Mouse (Mus musculus): ENCODE measurements around the gene Plekhm2.

Plekhm2 gene

GRCm38 (mm10) chr4:141631250-141631649, 33.4 kb downstream of the Plekhm2 start:
- DNase-seq (ENCODE audit: low spot score) = no peak

DNA sequence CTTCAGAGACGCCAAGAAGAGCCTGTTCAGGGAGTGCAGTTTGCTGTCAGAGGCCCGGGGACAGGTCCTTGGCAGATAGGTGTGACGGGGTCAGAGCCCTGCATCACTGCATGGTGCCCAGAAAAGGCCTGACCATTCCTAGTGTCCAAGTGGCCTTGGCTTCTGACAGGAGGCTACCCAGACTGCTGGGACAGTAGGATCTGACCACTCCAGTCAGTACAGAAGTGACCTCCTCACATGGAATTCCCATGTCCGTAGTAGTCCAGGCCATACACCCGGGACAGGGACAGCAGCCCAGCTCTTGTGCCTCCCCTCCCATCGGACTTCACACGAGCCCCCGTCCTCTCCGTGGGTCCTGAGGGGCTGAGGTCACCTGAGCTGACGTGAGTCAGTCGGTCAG, 34.7 kb downstream of the Plekhm2 start:
- DNase-seq (ENCODE audit: low spot score) = no peak

DNA sequence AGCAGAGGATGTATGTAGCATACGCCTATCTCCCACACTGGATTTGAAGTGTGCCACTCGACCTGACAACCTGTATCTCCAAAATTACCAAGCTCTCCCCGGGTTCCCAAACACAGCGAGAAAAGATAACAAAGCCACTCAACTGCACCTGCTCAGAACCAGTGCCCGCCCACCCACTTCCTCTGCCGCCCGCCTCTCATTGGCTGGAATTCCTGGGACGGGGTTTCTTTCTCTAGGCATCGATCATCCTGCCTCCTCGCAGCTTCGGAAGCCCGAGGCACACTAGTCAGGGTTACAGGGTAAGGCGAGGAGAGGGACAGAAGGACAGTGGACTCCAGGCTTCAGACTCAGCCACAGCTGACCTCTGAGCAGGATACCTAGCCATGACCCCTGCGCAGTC, 36.0 kb downstream of the Plekhm2 start:
- DNase-seq (ENCODE audit: low spot score) = no peak

- DNase-seq (ENCODE audit: low spot score) = no peak
These were observed 37.2 kb downstream of the Plekhm2 start for GRCm38 (mm10) chr4:141627502-141627901.

DNA sequence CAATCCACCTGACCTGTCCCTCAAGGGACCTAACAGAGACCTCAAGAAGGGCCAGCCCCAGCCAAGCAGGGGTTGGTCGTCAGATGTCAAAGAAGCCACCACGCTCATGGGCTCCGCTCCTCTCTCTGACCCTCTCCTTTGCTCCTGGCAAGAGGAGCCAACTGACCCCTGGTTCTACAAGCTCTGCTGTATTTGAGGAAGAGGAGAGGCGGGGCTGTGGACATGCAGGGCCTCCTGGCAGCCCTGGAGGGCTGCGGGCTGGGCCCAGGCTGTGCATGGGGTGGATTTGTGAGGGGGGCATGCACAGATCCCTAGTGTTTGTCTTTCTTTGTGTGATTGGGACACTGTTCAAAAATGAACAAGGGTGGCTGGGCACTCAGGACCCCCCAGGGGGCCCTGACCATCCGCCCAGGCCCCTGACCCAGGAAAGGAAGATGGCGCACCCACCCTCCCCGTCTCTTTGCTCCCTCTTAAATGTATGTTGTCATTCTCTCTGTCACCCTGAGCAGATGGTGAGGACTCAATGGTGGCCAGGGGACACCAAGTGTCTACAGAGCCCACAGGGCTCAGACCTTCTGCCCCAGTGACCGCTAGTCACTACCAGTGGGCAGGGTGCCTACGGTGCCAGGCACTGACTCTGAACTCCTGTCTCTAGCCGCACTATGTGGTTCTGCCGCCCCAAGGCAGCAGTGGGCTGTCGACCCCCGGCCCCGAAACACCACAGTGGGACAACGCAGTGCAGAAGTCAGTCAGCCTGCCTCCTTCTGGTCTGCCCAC, 38.7 kb downstream of the Plekhm2 start:
- DNase-seq (ENCODE audit: low spot score) = no peak

DNA sequence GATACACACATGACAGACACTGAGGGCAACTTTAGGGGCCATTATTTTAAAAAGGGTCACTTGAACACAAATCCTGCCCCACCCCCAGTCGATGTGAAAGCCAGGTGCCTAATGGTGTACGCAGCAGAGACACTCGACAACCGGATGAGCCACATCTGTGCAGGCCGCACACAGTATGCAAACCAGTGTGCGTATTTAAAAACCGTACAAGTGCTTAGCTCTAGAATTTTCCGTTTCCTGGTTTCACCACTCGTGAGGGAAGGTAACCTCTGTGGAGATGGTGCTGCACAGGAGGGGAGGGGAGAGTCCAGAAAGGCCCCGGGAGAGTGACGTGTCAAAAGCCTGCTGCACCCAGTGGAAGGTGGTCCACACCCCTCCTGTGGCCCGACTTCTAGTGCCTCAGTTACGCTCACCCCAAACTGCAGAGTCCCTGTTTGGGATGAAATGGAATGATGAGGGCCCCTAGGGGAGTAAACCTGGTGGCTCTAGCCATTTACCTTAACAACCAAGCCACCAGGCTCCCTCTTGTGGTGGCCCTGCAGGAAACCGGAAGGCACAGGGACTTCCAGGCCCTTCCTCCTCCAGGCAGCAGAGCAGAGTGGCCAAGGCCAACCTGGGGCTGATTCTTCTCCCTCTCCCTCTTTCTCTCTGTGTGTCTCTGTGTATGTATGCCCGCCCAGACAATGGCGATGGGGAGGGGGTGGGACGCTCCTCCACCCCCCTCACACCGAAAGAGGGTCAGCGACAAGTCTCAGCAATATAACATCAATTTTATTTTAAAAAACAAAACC, 39.5 kb downstream of the Plekhm2 start:
- DNase-seq (ENCODE audit: low spot score) = no peak

DNA sequence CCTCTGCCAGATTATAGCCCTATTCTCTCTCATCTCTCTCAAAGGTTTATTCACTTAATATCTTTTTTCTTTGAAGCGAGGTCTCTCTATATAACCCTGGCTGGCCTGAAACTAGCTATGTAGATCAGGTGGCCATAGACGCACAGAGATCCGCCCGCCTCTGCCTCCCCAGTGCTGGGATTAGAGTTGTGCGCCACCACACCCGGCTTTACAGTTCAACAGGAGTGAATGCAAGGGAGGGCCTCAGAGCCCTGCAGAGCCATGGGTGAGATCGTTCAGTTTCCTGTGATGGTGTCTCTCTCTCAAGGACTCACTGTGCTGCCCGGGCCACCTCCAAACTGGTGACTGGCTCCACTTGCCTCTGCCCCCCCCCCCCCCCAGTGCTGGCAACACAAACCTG, 40.6 kb downstream of the Plekhm2 start:
- DNase-seq (ENCODE audit: low spot score) = no peak

DNA sequence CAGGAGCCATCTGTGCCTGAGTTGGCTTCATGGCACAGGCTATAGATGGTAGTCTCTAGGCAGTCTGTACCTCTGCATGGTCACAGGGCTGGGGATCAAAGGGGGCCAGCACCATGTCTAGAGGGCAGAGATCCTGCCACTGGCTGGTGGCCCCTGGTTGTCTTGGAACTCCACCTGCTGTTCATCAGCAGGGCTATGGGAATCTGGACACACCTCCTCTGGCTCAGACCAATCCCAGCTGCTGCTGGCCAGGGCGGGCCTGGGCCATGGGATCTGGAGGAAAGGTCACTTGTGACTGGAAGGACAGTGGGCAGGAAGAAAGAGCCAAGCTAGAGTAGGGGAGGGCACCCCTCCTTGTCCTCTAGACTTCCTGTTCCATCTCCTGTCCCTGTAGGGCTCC, 41.0 kb downstream of the Plekhm2 start, which contains the start of gene Slc25a34:
Gene Slc25a34, minus strand, starts transcription at position 156 of the 400 bp plus-strand sequence.
- DNase-seq (ENCODE audit: low spot score) = no peak

DNA sequence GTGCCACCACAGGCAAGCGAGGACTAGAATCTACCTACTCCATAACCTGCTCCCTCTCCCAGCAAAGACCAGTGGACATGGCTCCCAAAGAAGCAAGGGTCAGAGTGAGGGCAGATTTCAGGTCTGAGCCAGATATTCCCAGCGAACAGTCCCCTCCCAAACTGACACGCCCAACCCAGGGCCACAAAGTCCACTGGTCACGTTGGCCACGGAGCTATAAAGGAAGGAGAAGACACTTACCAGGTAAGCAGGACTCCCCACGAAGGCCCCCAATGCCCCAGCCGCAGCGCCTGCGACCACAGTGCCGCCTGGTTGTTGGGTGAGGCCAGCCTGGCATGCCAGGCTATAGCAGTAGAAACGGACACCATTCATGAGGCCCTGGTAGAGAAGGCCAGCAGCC, 41.7 kb downstream of the Plekhm2 start:
- no peak for DNase-seq (ENCODE audit: low spot score)

- DNase-seq (ENCODE audit: low spot score) = no peak
These were observed 42.1 kb downstream of the Plekhm2 start for GRCm38 (mm10) chr4:141622580-141622979.

DNA sequence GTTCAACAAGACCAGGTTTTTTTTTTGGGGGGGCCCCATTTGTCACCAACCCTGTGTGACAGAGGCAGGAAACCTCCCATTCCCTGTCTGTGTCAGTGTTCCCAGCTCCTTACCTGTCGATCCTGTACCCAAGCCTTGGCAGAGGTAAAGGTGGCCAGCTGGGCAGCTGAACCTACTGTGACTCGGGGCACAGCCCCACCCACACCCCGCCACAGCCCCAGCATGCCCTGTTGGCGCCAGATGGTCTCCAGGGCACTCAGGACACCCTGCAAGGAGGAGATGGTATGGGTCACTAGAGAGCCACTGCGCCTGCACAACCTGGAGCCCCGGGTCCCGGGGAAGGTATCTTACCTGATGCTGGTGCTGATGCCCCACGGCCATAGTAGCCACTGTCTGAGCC, 42.6 kb downstream of the Plekhm2 start:
- DNase-seq (ENCODE audit: low spot score) = no peak

- DNase-seq (ENCODE audit: low spot score) = no peak
These were observed 43.4 kb downstream of the Plekhm2 start for GRCm38 (mm10) chr4:141621297-141621696.

- DNase-seq (ENCODE audit: low spot score) = no peak
These were observed 45.3 kb downstream of the Plekhm2 start for GRCm38 (mm10) chr4:141619299-141619883.

GRCm38 (mm10) chr4:141618565-141619243, 46.0 kb downstream of the Plekhm2 start, which contains the start of gene Tmem82:
TSS of gene Tmem82 (minus strand) at chr4:141618633.
- no peak for DNase-seq (ENCODE audit: low spot score)

DNA sequence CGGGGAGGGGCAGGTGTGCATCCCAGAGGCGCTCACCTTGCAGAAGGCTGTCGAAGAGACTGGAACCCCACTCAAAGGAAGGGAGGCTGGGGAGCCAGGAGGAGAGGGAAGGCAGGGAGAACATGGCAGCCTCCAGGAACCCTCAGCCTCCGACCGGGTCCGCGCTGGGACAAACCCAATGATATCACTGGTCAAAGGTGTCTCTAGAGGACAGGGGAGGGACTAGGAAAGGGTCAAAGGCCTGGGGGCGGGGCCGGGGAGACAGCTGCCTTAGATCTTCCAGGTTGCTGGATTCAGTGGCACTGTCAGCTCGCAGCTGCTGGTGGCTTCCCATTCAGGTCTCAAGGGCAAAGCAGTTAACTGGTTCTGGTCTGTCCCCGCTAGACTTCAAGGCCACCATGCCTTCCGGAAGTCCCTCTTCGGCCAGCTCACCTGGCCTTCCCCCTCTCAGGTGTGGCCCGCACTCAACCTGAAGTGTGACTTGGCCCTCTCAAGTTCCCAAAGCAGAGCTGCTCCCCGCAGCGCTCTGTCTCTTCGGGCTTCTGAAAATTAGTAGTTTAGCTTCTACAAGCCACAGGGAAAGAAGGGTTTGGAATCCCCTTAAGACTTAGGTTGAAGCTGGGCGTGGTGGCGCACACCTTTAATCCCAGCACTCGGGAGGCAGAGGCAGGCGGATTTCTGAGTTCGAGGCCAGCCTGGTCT, 46.7 kb downstream of the Plekhm2 start:
- no peak for DNase-seq (ENCODE audit: low spot score)

GRCm38 (mm10) chr4:141617299-141617698, 47.4 kb downstream of the Plekhm2 start:
- DNase-seq (ENCODE audit: low spot score) = peak; percentile 75

- DNase-seq (ENCODE audit: low spot score) = no peak
These were observed 47.9 kb downstream of the Plekhm2 start for GRCm38 (mm10) chr4:141616811-141617210.

- no peak for DNase-seq (ENCODE audit: low spot score)
These were observed 49.8 kb downstream of the Plekhm2 start for GRCm38 (mm10) chr4:141614946-141615345.

DNA sequence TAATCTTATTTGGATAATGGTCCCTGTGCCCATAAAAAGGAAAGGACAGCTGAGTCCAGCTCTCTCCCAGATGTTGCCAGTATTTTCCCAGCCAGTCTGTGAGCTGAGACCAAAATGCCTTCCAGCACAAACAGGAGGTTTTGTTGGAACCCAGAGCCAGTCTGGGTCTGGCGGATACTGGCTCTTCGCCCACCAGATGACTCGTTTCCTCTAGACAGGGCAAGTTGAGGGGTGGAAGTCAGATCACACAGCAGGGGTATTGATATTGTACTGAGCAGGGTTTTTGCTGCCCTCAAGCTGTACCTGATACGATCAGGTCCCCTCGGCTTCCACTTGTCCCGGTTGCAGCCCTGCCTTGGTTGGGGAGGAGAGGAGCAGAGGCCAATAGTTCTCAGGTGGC, 55.2 kb downstream of the Plekhm2 start:
- no peak for DNase-seq (ENCODE audit: low spot score)

DNA sequence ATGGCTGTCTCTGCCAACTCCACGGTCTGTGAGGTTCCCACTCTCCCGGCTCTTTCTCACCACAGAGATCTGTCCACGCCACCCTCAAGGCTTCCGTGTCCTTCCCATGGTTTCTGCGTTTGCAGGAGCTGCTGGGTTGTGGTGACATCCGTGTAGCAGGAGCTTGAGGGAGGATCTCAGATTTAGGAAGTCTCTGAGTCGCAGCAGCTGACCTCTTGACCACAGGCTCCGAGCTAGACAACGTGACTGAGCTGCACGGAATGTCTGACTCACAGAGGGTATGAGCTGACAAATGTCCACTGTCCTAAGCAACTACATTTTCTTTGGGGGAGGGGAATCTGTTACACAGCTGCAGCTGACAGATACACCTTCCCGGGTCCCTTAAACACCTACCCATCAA, 58.8 kb downstream of the Plekhm2 start, which contains the start of gene Fblim1:
Gene Fblim1, minus strand, starts transcription at position 236 of the 400 bp plus-strand sequence.
- no peak for DNase-seq (ENCODE audit: low spot score)

DNA sequence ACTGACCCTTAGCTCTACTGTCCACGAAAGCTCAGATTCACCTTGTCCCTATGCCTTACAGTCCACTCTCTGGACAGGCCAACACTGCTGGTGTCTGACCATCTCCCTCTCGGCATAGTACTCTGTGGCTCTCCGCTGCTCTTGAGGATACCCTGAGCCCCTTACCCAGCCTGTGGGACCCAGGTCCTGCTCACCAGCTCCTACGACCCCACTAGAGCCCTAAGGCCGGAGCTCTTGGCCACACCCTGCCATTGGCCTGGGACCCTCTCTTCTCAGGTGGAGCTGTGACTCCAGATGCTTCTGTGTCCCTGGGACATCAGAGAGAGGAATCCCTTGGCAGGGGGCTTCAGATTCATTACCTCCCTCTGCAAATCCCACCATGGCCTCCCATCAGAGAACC, 59.3 kb downstream of the Plekhm2 start:
- no peak for DNase-seq (ENCODE audit: low spot score)

- no peak for DNase-seq (ENCODE audit: low spot score)
These were observed 60.2 kb downstream of the Plekhm2 start for GRCm38 (mm10) chr4:141604493-141604892.

Measured in layer of hippocampus, adult 11-12 months (tissue).